Mouse (Mus musculus) heart, adult 2 months (tissue): Measurements from ENCODE around the gene Abca4.

Experiments used
- CTCF ChIP-seq: fragments of 200-600 bp; IDR thresholded peaks from 2 replicates; pipeline ENCODE4 v1.8.1; 2022; ENCODE audit warnings: antibody characterized with exemption, mild to moderate bottlenecking, moderate library complexity
- EP300 ChIP-seq: fragments of 200-500 bp; IDR thresholded peaks from 2 replicates; pipeline ENCODE4 v1.6.1; 2011; ENCODE audit warnings: low read depth, low read length, control low read depth; ENCODE audit not compliant: insufficient read depth
- POLR2A ChIP-seq: fragments of 200-500 bp; IDR thresholded peaks from 2 replicates; pipeline ENCODE4 v1.6.1; 2011; ENCODE audit warnings: mild to moderate bottlenecking, low read depth, low read length, control low read depth; ENCODE audit not compliant: insufficient read depth

DNA sequence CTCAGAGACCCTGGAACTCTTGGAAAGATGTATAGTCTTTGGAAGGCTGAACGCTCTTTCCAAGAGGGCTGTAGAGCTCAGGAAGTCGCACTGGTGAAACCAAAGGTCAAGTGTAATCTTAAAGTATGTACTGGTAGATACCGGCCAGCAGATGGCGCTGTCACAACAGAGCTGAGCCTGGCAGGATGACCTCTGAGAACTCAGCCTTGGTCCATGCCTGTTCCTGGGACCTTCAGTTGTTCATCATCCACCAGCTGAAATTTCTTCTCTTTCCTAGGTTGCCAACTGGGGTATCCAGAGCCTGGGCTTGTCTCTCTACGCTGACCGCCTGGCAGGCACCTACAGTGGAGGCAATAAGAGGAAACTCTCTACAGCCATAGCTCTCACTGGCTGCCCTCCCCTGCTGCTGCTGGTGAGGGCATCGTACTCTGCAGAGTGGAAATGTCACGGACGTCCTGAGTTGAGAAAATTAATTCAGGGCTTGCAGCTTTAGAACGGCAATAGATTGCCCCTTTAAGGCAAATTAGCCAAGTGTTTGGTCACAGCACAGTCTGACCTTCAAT lies 125.5 kb downstream of the Abca4 start:
- peak; percentile 86 for TF ChIP-seq CTCF
- no peak for TF ChIP-seq POLR2A
- 0 out of 2 replicates have a peak, but pooled peaks have one; percentile 31 for TF ChIP-seq EP300
